Mouse (Mus musculus) liver, embryonic 14.5 days (tissue): Measurements from ENCODE around the gene Sephs2. TPM values are rescaled to one million over a fixed set of nuclear protein-coding genes. Genes with fewer than 3 reads are reported as not detected.

Source experiments
- ATAC-seq: fragments of 200-750 bp; cut with Nextera tagmentation; 2 replicates; pipeline ENCODE4 v1.8.0; 2017; ENCODE audit warnings: moderate number of reproducible peaks, mild to moderate bottlenecking, moderate library complexity; ENCODE audit not compliant: insufficient read depth
- DNase-seq, 3 experiments: peaks; one replicate each; pipeline ENCODE4 v3.0.0-alpha.2; 2012 to 2013; ENCODE audit warnings: low read depth in 3 of 3, low spot score in 3 of 3
- H3K27ac ChIP-seq: fragments of 300-500 bp; sonication (generic); 2 replicates; pipeline ENCODE4 v1.5.1; 2014; ENCODE audit warnings: moderate library complexity, mild to moderate bottlenecking, control low read depth, inconsistent platforms
- H3K27me3 ChIP-seq: fragments of 300-500 bp; sonication (generic); 2 replicates; pipeline ENCODE4 v1.6.1; 2014; ENCODE audit warnings: mild to moderate bottlenecking, low read length, moderate library complexity; ENCODE audit not compliant: control insufficient read depth, insufficient read depth
- H3K36me3 ChIP-seq: fragments of 300-500 bp; sonication (generic); replicated peaks from 2 replicates; pipeline ENCODE4 v1.6.1; 2014; ENCODE audit warnings: low read depth; ENCODE audit not compliant: control insufficient read depth, insufficient read depth
- H3K4me1 ChIP-seq, 2 experiments: fragments of 200-500 bp in 1 of 2; fragments of 300-500 bp in 1 of 2; sonication (generic) in 1 of 2; replicated peaks; 2 replicates each; pipeline ENCODE4 v1.6.1; 2012 to 2014; ENCODE audit warnings: antibody characterized with exemption in 1 of 2, inconsistent platforms in 1 of 2, low read length in 1 of 2; ENCODE audit not compliant: control insufficient read depth in 2 of 2, insufficient read depth in 2 of 2
- H3K4me2 ChIP-seq: fragments of 300-500 bp; sonication (generic); 2 replicates; pipeline ENCODE4 v1.6.1; 2014; ENCODE audit warnings: low read depth, mild to moderate bottlenecking, control low read depth, moderate library complexity
- H3K4me3 ChIP-seq, 2 experiments: fragments of 200-500 bp in 1 of 2; fragments of 300-500 bp in 1 of 2; sonication (generic) in 1 of 2; 2 replicates each; pipeline ENCODE4 v1.5.1; 2012 to 2014; ENCODE audit warnings: low read depth in 2 of 2, low read length in 2 of 2, mild to moderate bottlenecking in 2 of 2, control low read depth in 1 of 2, inconsistent platforms in 1 of 2, moderate library complexity in 1 of 2; ENCODE audit not compliant: insufficient read depth in 1 of 2
- H3K9ac ChIP-seq: fragments of 300-500 bp; sonication (generic); replicated peaks from 2 replicates; pipeline ENCODE4 v1.6.1; 2014; ENCODE audit warnings: mild to moderate bottlenecking, control low read depth, moderate library complexity
- H3K9me3 ChIP-seq: fragments of 300-500 bp; sonication (generic); 2 replicates; pipeline ENCODE4 v1.6.1; 2016; ENCODE audit warnings: low read length, mixed read lengths; ENCODE audit not compliant: control insufficient read depth
- CTCF ChIP-seq: IDR thresholded peaks from 2 replicates; pipeline ENCODE4 v1.5.1; 2016; ENCODE audit warnings: antibody characterized with exemption, low read depth, control low read depth
- EP300 ChIP-seq: IDR thresholded peaks from 2 replicates; pipeline ENCODE4 v1.6.1; 2016; ENCODE audit warnings: antibody characterized with exemption, low read depth
- WGBS: fragments of 180-500 bp; shearing (Covaris S2); extraction: QIAGEN DNeasy Blood & Tissue Kit; methylation state at CpG from one replicate; pipeline ENCODE4 v1.1.7; 2014; ENCODE audit not compliant: insufficient replicate concordance; 5-methylcytosine and 5-hydroxymethylcytosine counted together
- polyA plus RNA-seq, 2 experiments: library from polyadenylated mRNA; depleted of rRNA in 1 of 2; stranded (reverse) in 1 of 2; unstranded in 1 of 2; fragments of >200 nt; fragmentation: Nextera tagmentation in 1 of 2; extraction: Ambion mirVana in 1 of 2; gene quantifications; 2 replicates each; pipeline versions ENCODE4 v1.2.1 to v1.2.3; 2012 to 2014

Sephs2 gene
- polyA plus RNA-seq, 2 experiments = 44.9 to 143 TPM

GRCm38 (mm10) chr7:127290142-127290541 is 16.3 kb upstream of the Sephs2 start:
- Histone ChIP-seq H3K4me3 (no peak overlapping the region), H3K4me2 (no peak overlapping the region), H3K36me3 (no peaks in the 10 kb centered on the region), H3K27ac (no peak overlapping the region), H3K27me3 (no peaks in the 10 kb centered on the region), H3K9ac (no peak overlapping the region), H3K4me1 (peaks cover 0 to 4% of the 10 kb centered on the region in 2 experiments; a peak in 2 of 4 replicates), H3K9me3 (no peaks in the 10 kb centered on the region)
- TF ChIP-seq EP300 (no peak), CTCF (no peak)
- DNase-seq = no peak
- 34% methylated on average over 8 of the region's 8 CpGs for WGBS
- no peak for ATAC-seq

GRCm38 (mm10) chr7:127289306-127289705 is 15.5 kb upstream of the Sephs2 start:
- 40% methylated on average over 2 of the region's 2 CpGs for WGBS
- peaks cover 0 to 7% of the 10 kb centered on the region in 2 experiments; a peak in 2 of 4 replicates for H3K4me1 ChIP-seq
- H3K27ac ChIP-seq = no peak overlapping the region
- H3K4me2 ChIP-seq = no peak overlapping the region
- no peaks in the 10 kb centered on the region for H3K27me3 ChIP-seq
- no peak overlapping the region for H3K9ac ChIP-seq
- no peaks in the 10 kb centered on the region for H3K36me3 ChIP-seq
- no peak for ATAC-seq
- TF ChIP-seq CTCF (no peak), EP300 (no peak)
- H3K4me3 ChIP-seq = no peak overlapping the region
- DNase-seq = no peak
- no peaks in the 10 kb centered on the region for H3K9me3 ChIP-seq

- TF ChIP-seq CTCF (no peak), EP300 (no peak)
These were observed 14.1 kb upstream of the Sephs2 start for GRCm38 (mm10) chr7:127287940-127288339.

GRCm38 (mm10) chr7:127285154-127285553 is 11.3 kb upstream of the Sephs2 start:
- Histone ChIP-seq H3K4me3 (no peak overlapping the region), H3K36me3 (no peaks in the 10 kb centered on the region), H3K4me1 (peaks cover 0 to 12% of the 10 kb centered on the region in 2 experiments; a peak in 2 of 4 replicates), H3K9me3 (no peaks in the 10 kb centered on the region), H3K27me3 (no peaks in the 10 kb centered on the region), H3K4me2 (no peak overlapping the region), H3K9ac (no peak overlapping the region), H3K27ac (no peak overlapping the region)
- WGBS = 14% methylated on average over 5 of the region's 10 CpGs
- ATAC-seq = peak; percentile 83
- no peak for DNase-seq
- peak; percentile 27; the same call in 1 of the 2 replicates for TF ChIP-seq CTCF
- no peak for TF ChIP-seq EP300

More at GRCm38 (mm10) chr7:127287940-127288339, 14.1 kb upstream of the Sephs2 start:
- H3K27ac ChIP-seq = no peak overlapping the region
- no peaks in the 10 kb centered on the region for H3K36me3 ChIP-seq
- no peak overlapping the region for H3K4me2 ChIP-seq
- no peak overlapping the region for H3K4me3 ChIP-seq
- 58% methylated on average over 1 of the region's 1 CpGs for WGBS
- no peaks in the 10 kb centered on the region for H3K27me3 ChIP-seq
- peaks cover 0 to 7% of the 10 kb centered on the region in 2 experiments; a peak in 2 of 4 replicates for H3K4me1 ChIP-seq
- no peak for ATAC-seq
- H3K9me3 ChIP-seq = no peaks in the 10 kb centered on the region
- no peak for DNase-seq
- no peak overlapping the region for H3K9ac ChIP-seq

- Histone ChIP-seq H3K4me1 (peaks cover 0 to 17% of the 10 kb centered on the region in 2 experiments; a peak in 2 of 4 replicates), H3K27me3 (no peaks in the 10 kb centered on the region), H3K36me3 (no peaks in the 10 kb centered on the region), H3K9ac (no peak overlapping the region), H3K4me2 (no peak overlapping the region), H3K27ac (no peak overlapping the region), H3K4me3 (no peak overlapping the region), H3K9me3 (no peaks in the 10 kb centered on the region)
- TF ChIP-seq CTCF (no peak), EP300 (no peak)
- no peak for DNase-seq
- 46% methylated on average over 2 of the region's 2 CpGs for WGBS
- ATAC-seq = no peak
These were observed 8.3 kb upstream of the Sephs2 start for GRCm38 (mm10) chr7:127282190-127282589.
